Mouse (Mus musculus): Measurements from ENCODE around the gene Chst14. TPM values are rescaled to one million over a fixed set of nuclear protein-coding genes. Genes with fewer than 3 reads are reported as not detected.

The Chst14 gene
- polyA plus RNA-seq, 1 experiment from 2014 or later, result 6.9 TPM

- ATAC-seq (ENCODE audit: low FRiP score), result no peak
- peak overlapping the region; percentile 89 for H3K4me2 ChIP-seq
- peaks cover 60% of the 10 kb centered on the region for H3K27me3 ChIP-seq
- peak overlapping the region; percentile 80 for H3K9ac ChIP-seq
- no peak overlapping the region for H3K27ac ChIP-seq
- H3K4me1 ChIP-seq (replicated peaks), result peaks cover 24% of the 10 kb centered on the region
- H3K4me3 ChIP-seq, result peak overlapping the region; percentile 63
- no peaks in the 10 kb centered on the region for H3K9me3 ChIP-seq
- WGBS, result 15% methylated on average over 5 of the region's 5 CpGs
- no peaks in the 10 kb centered on the region for H3K36me3 ChIP-seq
Observed at GRCm38 (mm10) chr2:118976941-118977340, 50.6 kb downstream of the Chst14 start.

- Histone ChIP-seq H3K4me2 (no peak overlapping the region), H3K9ac (no peak overlapping the region), H3K36me3 (no peaks in the 10 kb centered on the region), H3K27me3 (peaks cover 58% of the 10 kb centered on the region), H3K27ac (no peak overlapping the region), H3K4me1 (replicated peaks) (peaks cover 19% of the 10 kb centered on the region), H3K9me3 (no peaks in the 10 kb centered on the region), H3K4me3 (no peak overlapping the region)
- 32% methylated on average over 6 of the region's 6 CpGs for WGBS
- ATAC-seq (ENCODE audit: low FRiP score), result no peak
Observed at GRCm38 (mm10) chr2:118978064-118978463, 51.8 kb downstream of the Chst14 start.

Other genes with a start within 250 kb of the Chst14 start
- gene Ankrd63, start 222.5 kb upstream of the Chst14 start, polyA plus RNA-seq (2015; fragmentation: Nextera tagmentation; extraction: Ambion mirVana), result not detected in 2 replicates
- gene Plcb2, start 198.1 kb upstream of the Chst14 start, polyA plus RNA-seq (2015; fragmentation: Nextera tagmentation; extraction: Ambion mirVana), result 0.48 and 0.64 TPM in 2 replicates
- gene Inafm2, start 180.7 kb upstream of the Chst14 start, polyA plus RNA-seq (2015; fragmentation: Nextera tagmentation; extraction: Ambion mirVana), result 23.5 and 24.8 TPM in 2 replicates
- 1.2 and 1.4 TPM in 2 replicates for gene Ccdc9b, start 163.8 kb upstream of the Chst14 start, polyA plus RNA-seq (2015; fragmentation: Nextera tagmentation; extraction: Ambion mirVana)
- gene Phgr1, start 153.7 kb upstream of the Chst14 start, polyA plus RNA-seq (2015; fragmentation: Nextera tagmentation; extraction: Ambion mirVana), result not detected in 2 replicates
- 37.3 and 41.5 TPM in 2 replicates for gene Disp2, start 146.8 kb upstream of the Chst14 start, polyA plus RNA-seq (2015; fragmentation: Nextera tagmentation; extraction: Ambion mirVana)
- 32.9 and 33.6 TPM in 2 replicates for gene Knstrn, start 112.5 kb upstream of the Chst14 start, polyA plus RNA-seq (2015; fragmentation: Nextera tagmentation; extraction: Ambion mirVana)
- gene Ivd, start 64.5 kb upstream of the Chst14 start, polyA plus RNA-seq (2015; fragmentation: Nextera tagmentation; extraction: Ambion mirVana), result 41.8 and 44.7 TPM in 2 replicates
- 5.0 and 5.1 TPM in 2 replicates for gene Bahd1, start 26.1 kb upstream of the Chst14 start, polyA plus RNA-seq (2015; fragmentation: Nextera tagmentation; extraction: Ambion mirVana)
- 34.2 and 36.0 TPM in 2 replicates for gene Ccdc32, start 102.9 kb downstream of the Chst14 start, polyA plus RNA-seq (2015; fragmentation: Nextera tagmentation; extraction: Ambion mirVana)
- 4.4 and 4.7 TPM in 2 replicates for gene Rpusd2, start 108.3 kb downstream of the Chst14 start, polyA plus RNA-seq (2015; fragmentation: Nextera tagmentation; extraction: Ambion mirVana)
- 11.9 and 15.2 TPM in 2 replicates for gene Knl1, start 120.6 kb downstream of the Chst14 start, polyA plus RNA-seq (2015; fragmentation: Nextera tagmentation; extraction: Ambion mirVana)
- gene Rad51, start 186.3 kb downstream of the Chst14 start, polyA plus RNA-seq (2015; fragmentation: Nextera tagmentation; extraction: Ambion mirVana), result 12.6 and 12.8 TPM in 2 replicates
- gene Rmdn3, start 230.5 kb downstream of the Chst14 start, polyA plus RNA-seq (2015; fragmentation: Nextera tagmentation; extraction: Ambion mirVana), result 44.3 and 47.3 TPM in 2 replicates
- gene Gchfr, start 241.3 kb downstream of the Chst14 start, polyA plus RNA-seq (2015; fragmentation: Nextera tagmentation; extraction: Ambion mirVana), result 9.3 and 14.7 TPM in 2 replicates
- 0.75 and 0.96 TPM in 2 replicates for gene Gm14137, start 248.0 kb downstream of the Chst14 start, polyA plus RNA-seq (2015; fragmentation: Nextera tagmentation; extraction: Ambion mirVana)